Mouse (Mus musculus): ENCODE data around the gene Cyp4f37. TPM values are rescaled to one million over a fixed set of nuclear protein-coding genes. Genes with fewer than 3 reads are reported as not detected.
"Not testable (repeated sequence)": the region's sequence is repeated elsewhere in the genome, so short reads cannot be mapped to it uniquely, and the experiment has no call there.

Cyp4f37 gene
- not detected for polyA plus RNA-seq (2017; shearing (Covaris generic))

GRCm38 (mm10) chr17:32621018-32621417 lies at the start of gene Cyp4f37:
TSS of gene Cyp4f37 (plus strand) at chr17:32621309.
- ATAC-seq, result not testable (repeated sequence)

GRCm38 (mm10) chr17:32573286-32573685 lies 47.8 kb upstream of the Cyp4f37 start:
- ATAC-seq, result not testable (repeated sequence)

GRCm38 (mm10) chr17:32577496-32578186 lies 43.5 kb upstream of the Cyp4f37 start:
- no peak for ATAC-seq

GRCm38 (mm10) chr17:32596494-32596893 lies 24.6 kb upstream of the Cyp4f37 start:
- no peak for ATAC-seq

- no peak for ATAC-seq
Observed at GRCm38 (mm10) chr17:32608055-32608454, 13.1 kb upstream of the Cyp4f37 start.

- not testable (repeated sequence) for ATAC-seq
Observed at GRCm38 (mm10) chr17:32610231-32610630, 10.9 kb upstream of the Cyp4f37 start.

- ATAC-seq, result no peak
Observed at GRCm38 (mm10) chr17:32610896-32611295, 10.2 kb upstream of the Cyp4f37 start.

- no peak for ATAC-seq
Observed at GRCm38 (mm10) chr17:32612417-32612816, 8.7 kb upstream of the Cyp4f37 start.

- ATAC-seq, result no peak
Observed at GRCm38 (mm10) chr17:32617252-32617651, 3.9 kb upstream of the Cyp4f37 start.

- not testable (repeated sequence) for ATAC-seq
Observed at GRCm38 (mm10) chr17:32629726-32630125, 8.6 kb downstream of the Cyp4f37 start.

GRCm38 (mm10) chr17:32631936-32632335 lies 10.8 kb downstream of the Cyp4f37 start:
- no peak for ATAC-seq

- not testable (repeated sequence) for ATAC-seq
Observed at GRCm38 (mm10) chr17:32634242-32634971, 13.3 kb downstream of the Cyp4f37 start.

GRCm38 (mm10) chr17:32634972-32635314 lies 13.8 kb downstream of the Cyp4f37 start:
- peak; percentile 81 for ATAC-seq

GRCm38 (mm10) chr17:32636341-32636740 lies 15.2 kb downstream of the Cyp4f37 start:
- no peak for ATAC-seq

- no peak for ATAC-seq
Observed at GRCm38 (mm10) chr17:32637151-32637550, 16.0 kb downstream of the Cyp4f37 start.

GRCm38 (mm10) chr17:32646631-32647030 lies 25.5 kb downstream of the Cyp4f37 start:
- no peak for ATAC-seq

- no peak for ATAC-seq
Observed at GRCm38 (mm10) chr17:32653860-32654259, 32.8 kb downstream of the Cyp4f37 start.

- ATAC-seq, result no peak
Observed at GRCm38 (mm10) chr17:32657041-32657440, 35.9 kb downstream of the Cyp4f37 start.

GRCm38 (mm10) chr17:32658246-32658645 lies 37.1 kb downstream of the Cyp4f37 start:
- ATAC-seq, result no peak

GRCm38 (mm10) chr17:32658712-32659111 lies 37.6 kb downstream of the Cyp4f37 start, which contains the start of gene Cyp4f40:
TSS of gene Cyp4f40 (plus strand) at chr17:32658900.
- no peak for ATAC-seq

- ATAC-seq, result no peak
Observed at GRCm38 (mm10) chr17:32673976-32674375, 52.9 kb downstream of the Cyp4f37 start.

- peak; percentile 60 for ATAC-seq
Observed at GRCm38 (mm10) chr17:32676040-32676635, 55.0 kb downstream of the Cyp4f37 start.

- peak; percentile 45 for ATAC-seq
Observed at GRCm38 (mm10) chr17:32680404-32680803, 59.3 kb downstream of the Cyp4f37 start.
